Mouse (Mus musculus) megakaryocyte, adult 5-6 weeks (primary cell): ENCODE measurements around the gene Spryd3. TPM values are rescaled to one million over a fixed set of nuclear protein-coding genes. Genes with fewer than 3 reads are reported as not detected.
"Not testable (repeated sequence)": the region's sequence is repeated elsewhere in the genome, so short reads cannot be mapped to it uniquely, and the experiment has no call there.

Experiments used
- ATAC-seq: 2 replicates; pipeline ENCODE4 v1.8.0; 2016; ENCODE audit warnings: mild to moderate bottlenecking, inconsistent platforms; ENCODE audit not compliant: poor library complexity, severe bottlenecking
- total RNA-seq, 2 experiments: library from RNA; stranded (forward) in 1 of 2; stranded (reverse) in 1 of 2; fragments of 153-499, 151-499 nt in 1 of 2; fragments of 221-1000, 200-1000 nt in 1 of 2; gene quantifications; 2 replicates each; pipeline versions ENCODE4 v1.2.3 to v1.2.4; 2015 to 2017

The Spryd3 gene
- total RNA-seq (2015), result 6.1 and 7.5 TPM in 2 replicates
- 20.6 and 22.6 TPM in 2 replicates for total RNA-seq (2017)

GRCm38 (mm10) chr15:102136129-102136758 is at the start of gene Spryd3:
Gene Spryd3, minus strand, starts transcription at chr15:102136234.
- peak; percentile 100 for ATAC-seq

GRCm38 (mm10) chr15:102183076-102183475 is 47.0 kb upstream of the Spryd3 start:
- ATAC-seq, result no peak

- ATAC-seq, result no peak
These were observed 43.9 kb upstream of the Spryd3 start for GRCm38 (mm10) chr15:102179924-102180323.

GRCm38 (mm10) chr15:102179106-102179505 is 43.1 kb upstream of the Spryd3 start:
- no peak for ATAC-seq

GRCm38 (mm10) chr15:102178279-102178678 is 42.2 kb upstream of the Spryd3 start:
- peak; percentile 95 for ATAC-seq

- ATAC-seq, result no peak
These were observed 41.4 kb upstream of the Spryd3 start for GRCm38 (mm10) chr15:102177417-102177816.

- 0 out of 2 replicates have a peak, but pooled peaks have one; percentile 43 for ATAC-seq
These were observed 40.7 kb upstream of the Spryd3 start for GRCm38 (mm10) chr15:102176571-102177316.

- no peak for ATAC-seq
These were observed 39.8 kb upstream of the Spryd3 start for GRCm38 (mm10) chr15:102175736-102176319.

GRCm38 (mm10) chr15:102173581-102173980 is 37.5 kb upstream of the Spryd3 start:
- ATAC-seq, result no peak

GRCm38 (mm10) chr15:102169064-102169463 is 33.0 kb upstream of the Spryd3 start:
- ATAC-seq, result no peak

- no peak for ATAC-seq
These were observed 31.6 kb upstream of the Spryd3 start for GRCm38 (mm10) chr15:102167620-102168021.

GRCm38 (mm10) chr15:102165468-102166100 is 29.6 kb upstream of the Spryd3 start:
- peak; percentile 63; the same call in 1 of the 2 replicates for ATAC-seq

GRCm38 (mm10) chr15:102163900-102164693 is 28.1 kb upstream of the Spryd3 start:
- ATAC-seq, result no peak

GRCm38 (mm10) chr15:102160415-102161060 is 24.5 kb upstream of the Spryd3 start:
- ATAC-seq, result peak; percentile 24; the same call in 1 of the 2 replicates

- no peak for ATAC-seq
These were observed 20.8 kb upstream of the Spryd3 start for GRCm38 (mm10) chr15:102156836-102157235.

GRCm38 (mm10) chr15:102155006-102155405 is 19.0 kb upstream of the Spryd3 start:
- not testable (repeated sequence) for ATAC-seq

- no peak for ATAC-seq
These were observed 16.6 kb upstream of the Spryd3 start for GRCm38 (mm10) chr15:102152646-102153045.

GRCm38 (mm10) chr15:102150301-102151135 is 14.5 kb upstream of the Spryd3 start, which contains the start of gene Soat2:
Gene Soat2, plus strand, starts transcription at chr15:102150526.
- ATAC-seq, result peak; percentile 92

- ATAC-seq, result no peak
These were observed 13.5 kb upstream of the Spryd3 start for GRCm38 (mm10) chr15:102149561-102149960.
